Mouse (Mus musculus): ENCODE measurements at regions not wholly inside any gene's neighbourhood (a gene's known extent, or its start where the extent isn't known, plus 50 kb on each side); places are given as distances from the start of the nearest gene placed in this dataset.

GRCm38 (mm10) chr17:42954722-42955121 lies 61.6 kb upstream of the Tnfrsf21 start:
- TF ChIP-seq POLR2AphosphoS5 (IDR thresholded peaks at IDR 0.05; ENCODE audit: insufficient replicate concordance, low read depth, low read length) (no peak), CTCF (IDR thresholded peaks at IDR 0.05; ENCODE audit: low read depth, low read length) (no peak), GATA1 (IDR thresholded peaks at IDR 0.05; ENCODE audit: borderline replicate concordance, low read length) (no peak), TAL1 (conservative IDR thresholded peaks at IDR 0.05; ENCODE audit: low read depth, low read length) (no peak)
